Mouse (Mus musculus) hindbrain, embryonic 12.5 days (tissue): ENCODE measurements at regions not wholly inside any gene's neighbourhood (a gene's known extent, or its start where the extent isn't known, plus 50 kb on each side); places are given as distances from the start of the nearest gene placed in this dataset.
"Not testable (repeated sequence)": the region's sequence is repeated elsewhere in the genome, so short reads cannot be mapped to it uniquely, and the experiment has no call there.

Experiments
- ATAC-seq: fragments of 200-750 bp; cut with Nextera tagmentation; 2 replicates; pipeline ENCODE4 v1.8.0; 2017; ENCODE audit warnings: moderate TSS enrichment; ENCODE audit not compliant: low FRiP score
- H3K27ac ChIP-seq: fragments of 300-500 bp; sonication (generic); 2 replicates; pipeline ENCODE4 v1.5.1; 2016; ENCODE audit warnings: mild to moderate bottlenecking
- H3K27me3 ChIP-seq: fragments of 300-500 bp; sonication (generic); 2 replicates; pipeline ENCODE4 v1.6.1; 2016; ENCODE audit warnings: mild to moderate bottlenecking
- H3K36me3 ChIP-seq: fragments of 300-500 bp; sonication (generic); 2 replicates; pipeline ENCODE4 v1.6.1; 2016; ENCODE audit warnings: mild to moderate bottlenecking
- H3K4me1 ChIP-seq: fragments of 300-500 bp; sonication (generic); 2 replicates; pipeline ENCODE4 v1.6.1; 2016
- H3K4me2 ChIP-seq: fragments of 300-500 bp; sonication (generic); replicated peaks from 2 replicates; pipeline ENCODE4 v1.6.1; 2016; ENCODE audit warnings: mild to moderate bottlenecking
- H3K4me3 ChIP-seq: fragments of 300-500 bp; sonication (generic); 2 replicates; pipeline ENCODE4 v1.5.1; 2016; ENCODE audit warnings: mild to moderate bottlenecking
- H3K9ac ChIP-seq: fragments of 300-500 bp; sonication (generic); 2 replicates; pipeline ENCODE4 v1.6.1; 2016; ENCODE audit warnings: mild to moderate bottlenecking, moderate library complexity
- H3K9me3 ChIP-seq: fragments of 300-500 bp; sonication (generic); replicated peaks from 2 replicates; pipeline ENCODE4 v1.6.1; 2016; ENCODE audit warnings: mild to moderate bottlenecking
- WGBS: fragments of 180-500 bp; shearing (Covaris S2); methylation state at CpG from one replicate; pipeline ENCODE4 v1.1.7; 2016; 5-methylcytosine and 5-hydroxymethylcytosine counted together

DNA sequence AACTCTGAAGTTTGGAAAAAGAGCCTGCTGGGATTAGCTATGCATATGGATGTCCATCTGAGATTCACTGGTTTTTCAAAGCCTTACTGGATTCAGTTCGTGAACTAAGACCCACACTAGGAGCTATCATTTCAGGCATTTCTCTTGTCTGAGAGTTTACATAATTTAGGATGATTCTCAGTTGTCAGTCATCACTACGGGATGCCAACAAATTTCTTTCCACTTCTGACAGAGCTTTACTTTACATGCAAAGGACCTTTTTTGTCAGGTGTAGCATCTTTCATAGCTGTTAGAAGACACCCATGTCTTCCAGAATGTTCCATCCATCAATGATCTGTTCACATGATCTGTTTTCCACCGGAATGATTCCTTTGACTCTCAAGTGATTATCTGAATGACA, 154.4 kb downstream of the Gm31371 start:
- not testable (repeated sequence) for H3K4me1 ChIP-seq, H3K4me3 ChIP-seq, H3K36me3 ChIP-seq, H3K9ac ChIP-seq, H3K27me3 ChIP-seq, H3K9me3 ChIP-seq, H3K4me2 ChIP-seq, H3K27ac ChIP-seq, ATAC-seq
- WGBS = 65% methylated on average over 2 of the region's 3 CpGs

DNA sequence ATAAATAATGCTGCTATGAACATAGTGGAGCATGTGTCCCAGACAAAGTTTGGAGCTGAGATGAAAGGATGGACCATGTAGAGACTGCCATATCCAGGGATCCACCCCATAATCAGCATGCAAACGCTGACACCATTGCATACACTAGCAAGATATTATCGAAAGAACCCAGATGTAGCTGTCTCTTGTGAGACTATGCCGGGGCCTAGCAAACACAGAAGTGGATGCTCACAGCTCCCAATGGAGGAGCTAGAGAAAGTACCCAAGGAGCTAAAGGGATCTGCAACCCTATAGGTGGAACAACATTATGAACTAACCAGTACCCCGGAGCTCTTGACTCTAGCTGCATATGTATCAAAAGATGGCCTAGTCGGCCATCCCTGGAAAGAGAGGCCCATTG, 194.9 kb downstream of the Gm31371 start:
- not testable (repeated sequence) for H3K4me2 ChIP-seq, H3K27me3 ChIP-seq, H3K9ac ChIP-seq, H3K36me3 ChIP-seq, H3K9me3 ChIP-seq, ATAC-seq, H3K4me3 ChIP-seq, H3K4me1 ChIP-seq, H3K27ac ChIP-seq
- 80% methylated on average over 5 of the region's 5 CpGs for WGBS

DNA sequence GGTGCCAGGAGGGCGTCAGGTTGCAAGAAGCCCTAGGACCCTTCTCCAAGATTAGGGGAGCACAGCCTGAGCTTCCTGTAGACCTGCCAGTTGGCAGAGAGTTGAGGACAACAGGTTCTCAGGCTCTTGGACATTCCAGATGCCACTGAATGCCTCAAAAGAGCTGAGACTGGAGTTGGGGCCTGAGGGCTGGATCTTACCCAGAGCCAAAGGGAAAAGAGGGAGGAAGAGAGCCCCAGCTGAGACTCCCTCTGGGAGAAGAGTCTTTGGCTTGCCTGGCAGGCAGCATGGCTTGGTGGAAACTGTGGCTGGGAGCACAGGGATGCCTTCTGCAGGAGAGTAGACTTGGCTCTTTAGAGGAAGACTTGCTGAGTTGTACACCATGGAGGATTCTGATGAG, 197.0 kb downstream of the Gm31371 start:
- H3K27ac ChIP-seq, H3K9ac ChIP-seq, H3K4me3 ChIP-seq, H3K4me1 ChIP-seq, H3K9me3 ChIP-seq, H3K36me3 ChIP-seq, H3K4me2 ChIP-seq, H3K27me3 ChIP-seq, ATAC-seq: not testable (repeated sequence)
- no CpG with 5 or more reads among the region's 1 CpGs for WGBS

- not testable (repeated sequence) for H3K9me3 ChIP-seq, H3K4me1 ChIP-seq, H3K27ac ChIP-seq, H3K36me3 ChIP-seq, H3K4me3 ChIP-seq, ATAC-seq, H3K27me3 ChIP-seq, H3K9ac ChIP-seq, H3K4me2 ChIP-seq
- WGBS = no CpG with 5 or more reads among the region's 2 CpGs
Measured at GRCm38 (mm10) chr8:20102374-20102773, 199.2 kb downstream of the Gm31371 start.

DNA sequence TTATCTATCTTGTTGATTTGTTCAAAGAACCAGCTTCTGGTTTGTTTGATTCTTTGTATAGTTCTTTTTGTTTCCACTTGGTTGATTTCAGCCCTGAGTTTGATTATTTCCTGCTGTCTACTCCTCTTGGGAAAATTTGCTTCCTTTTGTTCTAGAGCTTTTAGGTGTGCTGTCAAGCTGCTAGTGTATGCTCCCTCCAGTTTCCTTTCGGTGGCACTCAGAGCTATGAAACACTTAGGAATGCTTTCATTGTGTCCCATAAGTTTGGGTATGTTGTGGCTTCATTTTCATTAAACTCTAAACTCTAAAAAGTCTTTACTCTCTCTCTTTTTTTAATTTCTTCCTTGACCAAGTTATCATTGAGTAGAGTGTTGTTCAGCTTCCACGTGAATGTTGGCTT, 204.0 kb downstream of the Gm31371 start:
- WGBS = 78% methylated on average over 1 of the region's 2 CpGs
- H3K27ac ChIP-seq, H3K9ac ChIP-seq, H3K36me3 ChIP-seq, H3K9me3 ChIP-seq, H3K4me3 ChIP-seq, ATAC-seq, H3K4me2 ChIP-seq, H3K4me1 ChIP-seq, H3K27me3 ChIP-seq: not testable (repeated sequence)

- not testable (repeated sequence) for H3K4me1 ChIP-seq, H3K36me3 ChIP-seq, H3K27ac ChIP-seq, H3K9ac ChIP-seq, H3K4me3 ChIP-seq, H3K27me3 ChIP-seq, H3K9me3 ChIP-seq, ATAC-seq, H3K4me2 ChIP-seq
- 75% methylated on average over 2 of the region's 2 CpGs for WGBS
Measured at GRCm38 (mm10) chr8:20116785-20117184, 213.6 kb downstream of the Gm31371 start.

- H3K27me3 ChIP-seq, H3K4me3 ChIP-seq, H3K4me2 ChIP-seq, H3K9ac ChIP-seq, ATAC-seq, H3K36me3 ChIP-seq, H3K4me1 ChIP-seq, H3K9me3 ChIP-seq, H3K27ac ChIP-seq: not testable (repeated sequence)
- WGBS = 84% methylated on average over 4 of the region's 4 CpGs
Measured at GRCm38 (mm10) chr8:20119581-20119980, 216.4 kb downstream of the Gm31371 start.

DNA sequence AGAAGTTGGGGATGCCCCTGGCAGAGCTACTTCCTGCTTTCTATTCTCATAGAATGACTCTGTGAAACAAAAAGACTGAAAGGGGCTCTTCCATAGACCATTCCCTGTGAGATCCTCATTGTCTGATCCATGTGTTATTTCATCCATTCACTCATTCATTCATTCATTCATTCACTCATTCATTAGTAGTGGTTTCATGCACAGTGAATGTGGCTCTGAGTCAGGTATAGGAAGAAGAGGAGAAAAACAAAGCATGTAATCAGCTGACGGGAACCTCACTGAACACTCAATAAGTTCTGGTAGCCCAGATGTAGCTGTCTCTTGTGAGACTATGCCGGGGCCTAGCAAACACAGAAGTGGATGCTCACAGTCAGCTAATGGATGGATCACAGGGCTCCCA, 217.0 kb downstream of the Gm31371 start:
- H3K9me3 ChIP-seq, H3K27me3 ChIP-seq, ATAC-seq, H3K9ac ChIP-seq, H3K4me3 ChIP-seq, H3K4me2 ChIP-seq, H3K27ac ChIP-seq, H3K36me3 ChIP-seq, H3K4me1 ChIP-seq: not testable (repeated sequence)
- 97% methylated on average over 2 of the region's 2 CpGs for WGBS

DNA sequence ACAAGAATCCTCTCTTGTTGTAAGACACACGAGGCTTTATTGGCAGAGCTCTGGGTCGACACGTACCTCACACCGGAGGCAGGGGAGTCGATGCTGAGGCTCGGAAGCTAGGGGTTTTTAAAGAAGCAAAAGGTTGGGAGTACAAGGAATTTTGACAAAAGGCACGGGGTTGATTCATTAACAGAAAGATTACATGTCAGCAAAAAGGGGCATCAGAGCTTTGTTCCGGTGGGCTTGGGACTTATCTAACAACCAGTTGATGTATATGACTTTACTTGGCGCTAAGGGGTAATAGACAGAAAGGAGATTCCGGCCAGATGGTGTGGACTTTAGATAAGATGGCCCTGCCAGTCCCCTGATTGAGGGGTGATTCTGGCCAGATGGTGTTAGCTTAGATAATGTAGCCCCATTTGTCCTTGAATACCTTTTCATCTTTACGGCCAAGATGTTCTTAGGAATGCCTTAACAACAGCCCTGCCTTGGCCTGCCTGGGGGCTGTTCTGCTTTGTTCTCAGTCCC, 218.3 kb downstream of the Gm31371 start:
- H3K4me1 ChIP-seq, H3K9ac ChIP-seq, H3K4me2 ChIP-seq, H3K27me3 ChIP-seq, H3K4me3 ChIP-seq, H3K9me3 ChIP-seq, ATAC-seq, H3K36me3 ChIP-seq, H3K27ac ChIP-seq: not testable (repeated sequence)
- 90% methylated on average over 10 of the region's 11 CpGs for WGBS

- Histone ChIP-seq H3K9ac (peak overlapping the region; percentile 66), H3K4me2 (peak overlapping the region; percentile 36; the same call in 1 of the 2 replicates), H3K27ac (peak overlapping the region; percentile 72), H3K4me3 (peak overlapping the region; percentile 43)
- ATAC-seq = peak; percentile 100
- H3K27me3 ChIP-seq, H3K36me3 ChIP-seq, H3K4me1 ChIP-seq, H3K9me3 ChIP-seq: not testable (repeated sequence)
- 11% methylated on average over 69 of the region's 72 CpGs for WGBS
Measured at GRCm38 (mm10) chr8:20122067-20122925, 219.1 kb downstream of the Gm31371 start.

- H3K9me3 ChIP-seq, H3K36me3 ChIP-seq, H3K27me3 ChIP-seq, H3K4me3 ChIP-seq, H3K27ac ChIP-seq, H3K9ac ChIP-seq, H3K4me2 ChIP-seq, ATAC-seq, H3K4me1 ChIP-seq: not testable (repeated sequence)
- 92% methylated on average over 5 of the region's 5 CpGs for WGBS
Measured at GRCm38 (mm10) chr8:20123545-20123944, 220.4 kb downstream of the Gm31371 start.

DNA sequence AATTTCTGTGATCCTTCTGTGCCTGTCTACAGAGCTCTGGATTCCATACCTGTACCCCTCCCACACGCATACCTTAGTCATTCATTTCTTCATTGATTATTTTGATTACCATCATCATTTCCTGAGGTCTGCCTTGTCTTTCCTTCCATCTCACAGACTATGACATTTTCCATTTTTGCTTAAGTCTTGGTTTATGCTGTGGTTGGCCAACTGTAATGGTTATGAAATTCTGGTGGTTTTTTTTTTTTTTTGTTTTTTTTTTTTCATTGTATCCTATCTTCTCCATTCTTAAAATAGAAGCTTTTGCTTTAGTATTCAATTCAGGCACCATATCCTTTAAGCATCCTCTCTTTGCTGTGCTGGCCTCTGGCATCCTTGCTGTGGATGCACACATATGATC, 227.4 kb downstream of the Gm15319 start:
- H3K9ac ChIP-seq, H3K4me2 ChIP-seq, H3K4me3 ChIP-seq, H3K9me3 ChIP-seq, H3K36me3 ChIP-seq, ATAC-seq, H3K27ac ChIP-seq, H3K4me1 ChIP-seq, H3K27me3 ChIP-seq: not testable (repeated sequence)
- no CpG with 5 or more reads among the region's 1 CpGs for WGBS

DNA sequence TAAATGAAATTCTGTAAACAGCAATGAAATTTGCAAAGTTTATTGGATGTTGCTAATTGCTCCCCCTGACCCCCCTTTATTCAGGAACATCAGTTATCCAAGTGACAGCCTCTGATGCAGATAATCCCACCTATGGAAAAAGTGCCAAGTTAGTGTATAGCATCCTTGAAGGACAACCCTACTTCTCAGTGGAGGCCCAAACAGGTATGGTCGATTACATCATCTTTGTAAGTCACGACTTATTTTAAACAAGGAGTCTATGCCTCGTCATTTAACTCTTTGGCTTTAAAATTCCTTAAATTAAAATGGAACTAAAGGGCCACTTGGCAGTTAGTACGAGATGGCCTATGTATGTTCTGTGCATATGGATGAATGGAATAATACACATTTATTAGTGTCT, 217.6 kb downstream of the Gm15319 start:
- H3K4me3 ChIP-seq, H3K4me1 ChIP-seq, H3K4me2 ChIP-seq, H3K9ac ChIP-seq, H3K27me3 ChIP-seq, H3K27ac ChIP-seq, ATAC-seq, H3K9me3 ChIP-seq, H3K36me3 ChIP-seq: not testable (repeated sequence)
- 90% methylated on average over 4 of the region's 4 CpGs for WGBS
